Mouse (Mus musculus): ENCODE results near the gene Gzmf.
"Not testable (repeated sequence)": the region's sequence is repeated elsewhere in the genome, so short reads cannot be mapped to it uniquely, and the experiment has no call there.

The Gzmf gene

DNA sequence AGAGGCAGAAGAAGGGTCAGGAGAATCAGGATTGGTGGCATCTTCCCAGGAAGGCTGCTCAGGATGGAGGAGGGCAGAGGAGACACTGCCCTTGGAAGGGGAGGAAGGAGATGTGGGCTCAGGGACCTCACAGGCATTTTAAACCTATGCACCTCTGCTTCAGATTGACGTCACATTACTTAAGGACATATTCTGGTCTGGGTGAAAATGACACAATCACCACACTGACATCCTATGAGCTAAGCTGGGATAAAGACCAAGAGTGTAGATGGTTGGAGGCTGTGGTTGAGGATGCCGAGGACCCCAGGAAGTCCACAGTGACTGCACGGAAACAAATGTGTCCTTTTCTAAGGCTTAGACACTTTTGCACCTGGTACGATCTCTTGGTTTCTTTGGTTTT, at the start of gene Gzmf:
Gene Gzmf, minus strand, starts transcription at position 101 of the 400 bp plus-strand sequence.
- in situ Hi-C loops (cut with MboI; ENCODE audit: unreplicated experiment in 2 of 2): no loop called here

- in situ Hi-C loops (cut with MboI; ENCODE audit: unreplicated experiment in 2 of 2): no loop called here
These were observed 29.2 kb upstream of the Gzmf start for GRCm38 (mm10) chr14:56240409-56240808.

GRCm38 (mm10) chr14:56234556-56234955, 23.3 kb upstream of the Gzmf start, which contains the start of gene Gzmc:
Gene Gzmc (minus strand): TSS chr14:56234656.
- in situ Hi-C loops (cut with MboI; ENCODE audit: unreplicated experiment in 2 of 2): no loop called here

- in situ Hi-C loops (cut with MboI; ENCODE audit: unreplicated experiment in 2 of 2): loop anchor here in 1 of 2 experiments (10.0 kb wide), 1 partner anchor 99 kb away; no protein-coding TSS in a partner anchor
These were observed 5.6 kb downstream of the Gzmf start for GRCm38 (mm10) chr14:56205613-56206012.

DNA sequence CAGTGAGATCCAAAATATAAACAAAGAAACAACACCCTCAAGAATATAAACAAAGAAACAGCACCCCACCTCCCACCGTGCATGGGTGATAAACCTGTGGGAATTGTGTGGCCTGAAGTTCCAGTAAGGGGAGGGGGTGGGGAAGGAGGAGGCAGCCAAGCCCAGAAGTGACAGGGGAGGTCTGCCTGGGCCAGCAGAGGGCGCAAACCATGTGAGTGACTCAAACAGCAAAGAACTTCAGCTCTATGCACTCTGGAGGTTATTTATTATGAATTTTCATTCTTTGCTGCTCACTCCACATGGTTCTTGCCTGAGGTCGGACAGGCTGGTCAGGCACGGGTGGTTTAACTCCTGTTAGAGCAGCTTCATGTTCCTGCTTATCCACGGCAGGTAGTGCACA, 6.2 kb downstream of the Gzmf start:
- in situ Hi-C loops (cut with MboI; ENCODE audit: unreplicated experiment in 2 of 2): loop anchor here in 1 of 2 experiments (10.0 kb wide), 1 partner anchor 100 kb away; no protein-coding TSS in a partner anchor

GRCm38 (mm10) chr14:56203975-56204374, 7.2 kb downstream of the Gzmf start:
- in situ Hi-C loops (cut with MboI; ENCODE audit: unreplicated experiment in 2 of 2): loop anchor here in 1 of 2 experiments (10.0 kb wide), 1 partner anchor 101 kb away; no protein-coding TSS in a partner anchor

DNA sequence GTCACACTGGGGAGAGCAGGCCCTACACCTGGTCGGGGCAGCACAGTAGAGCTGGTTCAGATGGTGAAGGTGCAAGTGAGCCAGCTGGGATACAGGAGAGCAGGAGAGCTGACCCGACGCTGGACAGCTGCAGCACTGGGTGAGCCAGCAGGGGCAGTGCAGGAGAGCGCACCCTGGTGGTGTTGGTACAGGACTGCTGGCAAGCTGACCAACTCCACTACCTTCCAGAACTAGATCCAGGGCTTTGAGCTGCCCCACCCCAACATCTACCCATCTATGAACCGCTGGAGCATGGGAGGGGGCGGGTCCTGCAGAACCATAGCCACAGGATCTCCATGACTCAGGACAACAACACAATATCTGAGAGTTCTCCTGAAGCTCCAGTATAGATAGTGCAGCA, 24.3 kb downstream of the Gzmf start:
- in situ Hi-C loops (cut with MboI; ENCODE audit: unreplicated experiment in 2 of 2): no loop called here

DNA sequence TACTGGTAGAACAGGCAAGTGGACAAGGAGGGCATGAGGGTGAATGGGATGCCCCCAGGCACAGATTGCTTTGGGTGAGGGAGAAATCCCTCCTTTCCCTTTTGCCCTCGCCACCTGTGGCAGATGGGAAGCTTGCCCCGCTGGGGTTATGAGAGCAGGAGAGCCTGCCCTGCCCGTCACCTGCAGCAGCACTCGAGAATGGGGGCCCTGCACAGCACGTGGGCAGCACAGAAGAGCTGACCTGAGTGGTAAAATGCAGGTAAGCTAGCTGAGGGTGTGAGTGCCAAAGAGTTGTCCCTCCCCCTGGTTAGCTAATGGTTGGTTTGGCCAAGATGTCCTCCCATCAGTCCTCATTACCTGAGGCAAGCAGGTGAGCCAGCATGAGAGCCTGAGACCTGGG, 24.7 kb downstream of the Gzmf start:
- in situ Hi-C loops (cut with MboI; ENCODE audit: unreplicated experiment in 2 of 2): no loop called here

- in situ Hi-C loops (cut with MboI; ENCODE audit: unreplicated experiment in 2 of 2): not testable (repeated sequence)
These were observed 33.6 kb downstream of the Gzmf start for GRCm38 (mm10) chr14:56177651-56178050.

GRCm38 (mm10) chr14:56174499-56174898, 36.7 kb downstream of the Gzmf start, which contains the start of gene Gzmn:
Gene Gzmn (minus strand): TSS chr14:56174599.
- in situ Hi-C loops (cut with MboI; ENCODE audit: unreplicated experiment in 2 of 2): no loop called here

DNA sequence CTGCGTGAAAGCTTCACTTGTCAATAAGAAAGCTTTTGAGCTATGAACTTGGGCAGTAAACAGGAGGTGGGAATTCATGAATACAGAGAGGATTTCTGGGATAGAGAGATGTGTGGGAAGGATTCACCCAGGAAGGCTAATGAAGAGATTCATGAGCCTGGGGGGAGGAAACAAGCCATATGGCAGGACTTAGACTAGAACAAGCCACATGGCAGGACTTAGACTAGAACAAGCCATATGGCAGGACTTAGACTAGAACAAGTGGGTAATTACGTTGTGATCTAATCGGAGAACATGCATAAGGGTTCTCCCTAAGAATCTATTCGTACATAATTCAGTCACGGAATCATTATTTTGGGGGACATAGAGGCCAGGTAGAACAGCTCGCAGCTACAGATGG, 37.8 kb downstream of the Gzmf start:
- in situ Hi-C loops (cut with MboI; ENCODE audit: unreplicated experiment in 2 of 2): no loop called here

DNA sequence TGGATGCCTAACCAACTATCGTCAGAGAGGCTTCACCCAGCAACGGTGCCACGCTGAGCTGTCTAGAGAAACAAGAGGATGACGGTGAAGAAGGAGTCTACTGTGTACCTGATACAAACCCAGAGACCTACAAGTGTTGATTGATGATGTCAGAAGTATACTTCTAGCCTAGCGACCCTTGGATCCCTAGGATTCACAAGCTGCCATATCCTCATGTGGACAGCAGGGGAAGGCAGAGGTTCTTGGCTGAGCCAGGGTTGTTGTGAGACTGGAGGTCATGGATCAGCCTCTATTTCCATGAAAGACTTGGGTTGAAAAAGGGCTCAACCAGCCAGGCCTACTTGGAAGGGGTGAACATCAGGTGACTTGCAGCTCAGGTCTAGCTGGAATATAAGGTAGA, 38.5 kb downstream of the Gzmf start:
- in situ Hi-C loops (cut with MboI; ENCODE audit: unreplicated experiment in 2 of 2): no loop called here

DNA sequence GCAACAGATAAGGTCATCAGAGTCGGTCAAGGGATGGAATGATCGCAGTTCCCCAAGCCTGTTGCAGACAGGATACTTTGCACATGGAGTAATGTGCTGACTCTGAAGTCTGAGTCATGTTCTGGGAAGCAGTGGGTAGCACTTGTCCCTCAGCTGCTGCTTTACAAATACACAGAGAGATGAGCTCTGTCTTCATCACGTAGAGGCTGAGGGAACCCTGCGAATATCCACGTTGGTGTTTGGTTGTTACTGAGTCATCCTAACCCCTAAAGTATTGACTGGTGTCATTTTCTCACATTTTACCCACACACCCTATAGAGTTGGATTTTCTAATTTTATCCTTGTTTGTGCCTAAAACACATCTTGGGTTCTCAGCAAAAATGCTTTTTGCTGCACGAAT, 43.2 kb downstream of the Gzmf start:
- in situ Hi-C loops (cut with MboI; ENCODE audit: unreplicated experiment in 2 of 2): no loop called here

DNA sequence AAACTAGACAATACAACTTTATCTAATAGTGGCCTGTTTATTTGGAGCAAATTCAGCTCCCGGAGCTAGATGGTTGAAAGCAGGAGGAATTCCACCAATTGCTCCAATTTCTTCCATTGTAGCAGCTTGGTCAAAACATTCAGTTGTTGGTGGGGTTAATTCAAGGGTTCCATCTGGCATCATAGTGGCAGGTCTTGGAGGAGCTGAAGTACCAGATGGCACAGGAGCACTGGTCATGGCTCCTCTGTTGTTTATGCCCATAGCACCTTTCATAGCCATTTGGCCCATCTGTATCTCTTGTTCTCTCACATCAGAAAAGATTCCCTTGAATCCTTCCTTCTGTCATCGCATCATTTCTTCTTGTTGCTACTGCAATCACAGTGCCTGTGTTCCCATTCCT, 49.1 kb downstream of the Gzmf start:
- in situ Hi-C loops (cut with MboI; ENCODE audit: unreplicated experiment in 2 of 2): no loop called here

DNA sequence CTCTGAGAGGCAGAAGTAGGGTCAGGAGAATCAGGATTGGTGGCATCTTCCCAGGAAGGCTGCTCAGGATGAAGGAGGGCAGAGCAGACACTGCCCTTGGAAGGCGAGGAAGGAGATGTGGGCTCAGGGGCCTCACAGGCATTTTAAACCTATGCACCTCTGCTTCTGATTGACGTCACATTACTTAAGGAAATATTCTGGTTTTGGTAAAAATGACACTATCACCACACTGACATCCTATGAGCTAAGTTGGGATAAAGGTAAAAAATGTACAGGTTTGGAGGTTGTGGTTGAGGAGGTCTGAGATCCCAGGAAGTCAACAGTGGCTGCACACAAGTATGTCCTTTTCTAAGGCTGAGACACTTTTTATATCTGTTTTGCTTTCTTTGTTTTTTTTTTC, 51.7 kb downstream of the Gzmf start, which contains the start of gene Gzmg:
Gene Gzmg, minus strand, starts transcription at position 101 of the 400 bp plus-strand sequence.
- in situ Hi-C loops (cut with MboI; ENCODE audit: unreplicated experiment in 2 of 2): not testable (repeated sequence)

DNA sequence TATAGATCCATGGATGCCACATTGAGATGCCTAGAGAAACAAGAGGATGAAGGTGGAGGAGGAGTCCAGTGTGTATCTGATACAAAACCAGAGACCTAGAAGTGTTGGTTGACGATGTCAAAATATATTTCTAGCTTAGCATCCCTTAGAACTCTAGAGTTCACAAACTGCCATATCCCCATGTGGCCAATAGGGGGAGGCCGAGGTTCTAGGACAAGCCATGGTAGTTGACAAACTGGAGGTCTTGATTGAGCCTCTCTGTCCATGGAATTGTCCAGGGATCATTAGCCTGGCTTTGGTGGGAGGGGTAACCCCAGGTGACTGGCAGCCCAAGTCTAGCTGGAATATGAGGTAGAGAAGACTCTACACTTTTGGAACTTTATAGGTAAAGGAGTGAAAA, 55.9 kb downstream of the Gzmf start:
- in situ Hi-C loops (cut with MboI; ENCODE audit: unreplicated experiment in 2 of 2): no loop called here

All from v-Abl transformed pro-B cells (cell line).